Mouse (Mus musculus) intestine, embryonic 14.5 days (tissue): ENCODE results near the gene Nfix. TPM values are rescaled to one million over a fixed set of nuclear protein-coding genes. Genes with fewer than 3 reads are reported as not detected.

Source experiments
- ATAC-seq: fragments of 200-750 bp; cut with Nextera tagmentation; replicated peaks from 2 replicates; pipeline ENCODE4 v1.8.0; 2017; ENCODE audit warnings: low read depth, moderate number of reproducible peaks, moderate TSS enrichment, moderate library complexity; ENCODE audit not compliant: low FRiP score, low TSS enrichment
- DNase-seq: peaks from one replicate; pipeline ENCODE4 v3.0.0-alpha.2; 2018; ENCODE audit warnings: low spot score
- H3K27ac ChIP-seq: fragments of 300-500 bp; sonication (generic); 2 replicates; pipeline ENCODE4 v1.5.1; 2014; ENCODE audit warnings: low read depth, mild to moderate bottlenecking, control low read depth
- H3K27me3 ChIP-seq: fragments of 300-500 bp; sonication (generic); replicated peaks from 2 replicates; pipeline ENCODE4 v1.6.1; 2014; ENCODE audit warnings: low read length, control low read depth; ENCODE audit not compliant: control insufficient read depth, insufficient read depth
- H3K36me3 ChIP-seq: fragments of 300-500 bp; sonication (generic); 2 replicates; pipeline ENCODE4 v1.6.1; 2014; ENCODE audit warnings: low read length, control low read depth; ENCODE audit not compliant: control insufficient read depth, insufficient read depth
- H3K4me1 ChIP-seq: fragments of 300-500 bp; sonication (generic); replicated peaks from 2 replicates; pipeline ENCODE4 v1.6.1; 2014; ENCODE audit warnings: low read length, control low read depth, mixed read lengths; ENCODE audit not compliant: control insufficient read depth, insufficient read depth
- H3K4me2 ChIP-seq: fragments of 300-500 bp; sonication (generic); 2 replicates; pipeline ENCODE4 v1.6.1; 2014; ENCODE audit warnings: low read length
- H3K4me3 ChIP-seq: fragments of 300-500 bp; sonication (generic); 2 replicates; pipeline ENCODE4 v1.5.1; 2014; ENCODE audit warnings: low read depth, low read length, control low read depth, mixed read lengths
- H3K9ac ChIP-seq: fragments of 300-500 bp; sonication (generic); 2 replicates; pipeline ENCODE4 v1.6.1; 2014; ENCODE audit warnings: mild to moderate bottlenecking, low read length
- H3K9me3 ChIP-seq: fragments of 300-500 bp; sonication (generic); 2 replicates; pipeline ENCODE4 v1.6.1; 2016; ENCODE audit warnings: low read length, control low read depth; ENCODE audit not compliant: control insufficient read depth
- WGBS: fragments of 180-500 bp; shearing (Covaris S2); extraction: QIAGEN DNeasy Blood & Tissue Kit; methylation state at CpG from one replicate; pipeline ENCODE4 v1.1.7; 2014; 5-methylcytosine and 5-hydroxymethylcytosine counted together
- polyA plus RNA-seq: library from polyadenylated mRNA; unstranded; fragments of >200 nt; fragmentation: Nextera tagmentation; extraction: Ambion mirVana; gene quantifications from 2 replicates; pipeline ENCODE4 v1.2.1, GENCODE M21; 2014

Nfix gene
- polyA plus RNA-seq, 1 experiment from 2014 or later, result 14.4 TPM

DNA sequence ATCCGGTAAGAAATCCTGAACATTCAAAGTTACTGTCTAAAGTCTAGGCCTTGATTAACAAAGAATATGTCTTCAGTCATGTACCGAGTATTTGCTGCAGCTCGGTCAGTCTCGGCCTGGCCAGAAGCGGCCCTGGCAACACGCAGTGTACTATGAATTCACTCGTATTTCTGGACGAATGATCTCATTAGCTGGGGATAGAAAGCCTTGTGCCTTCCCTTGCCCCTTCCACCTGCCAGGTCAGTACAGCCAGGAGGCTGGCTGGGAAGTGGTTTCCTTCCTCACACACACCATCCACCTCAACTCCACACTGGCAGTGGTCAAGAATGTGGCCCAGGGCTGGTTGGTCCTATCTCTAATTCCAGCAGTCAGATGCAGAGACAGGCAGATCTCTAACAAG lies 30.8 kb downstream of the Nfix start:
- H3K9ac ChIP-seq, result no peak overlapping the region
- H3K27me3 ChIP-seq, result peaks cover 80% of the 10 kb centered on the region
- ATAC-seq, result no peak
- no peaks in the 10 kb centered on the region for H3K9me3 ChIP-seq
- 90% methylated on average over 8 of the region's 8 CpGs for WGBS
- H3K27ac ChIP-seq, result no peak overlapping the region
- DNase-seq, result no peak
- peaks cover 7% of the 10 kb centered on the region for H3K4me1 ChIP-seq
- H3K4me2 ChIP-seq, result no peak overlapping the region
- no peak overlapping the region for H3K4me3 ChIP-seq
- H3K36me3 ChIP-seq, result no peaks in the 10 kb centered on the region

DNA sequence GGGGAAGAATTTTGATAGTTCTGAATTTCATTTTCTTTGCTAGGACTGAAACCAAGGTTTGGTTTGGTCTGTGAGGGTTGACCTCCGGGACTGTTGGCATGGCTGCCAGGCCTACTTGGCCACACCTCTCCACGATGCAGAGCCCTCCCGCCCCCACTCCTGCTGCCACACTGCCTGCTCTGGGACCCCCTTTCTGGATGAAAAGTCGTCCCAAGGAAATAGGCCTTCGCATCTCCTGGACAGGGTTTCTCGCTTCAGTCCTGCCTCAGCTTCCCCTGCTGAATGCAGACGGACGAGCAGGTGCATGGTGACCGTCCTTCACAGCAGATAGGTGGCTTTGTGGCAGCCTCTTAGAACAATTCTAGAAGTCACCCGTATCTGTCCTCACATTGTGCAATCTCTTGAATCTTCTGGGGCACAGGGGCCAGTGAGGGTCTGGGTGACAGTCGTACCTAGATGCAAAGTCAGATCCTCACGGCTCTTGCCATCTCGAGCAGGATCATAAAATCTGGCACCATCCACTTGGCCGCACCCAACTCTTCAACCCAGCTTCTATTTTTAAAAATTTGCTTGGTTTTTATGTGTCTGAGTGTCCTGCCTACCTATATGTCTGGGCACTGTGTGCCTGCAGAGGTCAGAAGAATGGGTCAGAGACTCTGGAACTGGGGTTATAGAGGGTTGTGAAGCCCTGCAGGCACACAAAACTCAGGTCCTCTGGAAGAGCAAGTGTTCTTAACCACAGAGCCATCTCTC lies 31.6 kb downstream of the Nfix start:
- WGBS, result 87% methylated on average over 14 of the region's 14 CpGs
- H3K4me3 ChIP-seq, result no peak overlapping the region
- DNase-seq (no peak), ATAC-seq (no peak)
- H3K4me2 ChIP-seq, result no peak overlapping the region
- H3K27ac ChIP-seq, result no peak overlapping the region
- no peak overlapping the region for H3K9ac ChIP-seq
- H3K9me3 ChIP-seq, result no peaks in the 10 kb centered on the region
- H3K4me1 ChIP-seq, result peaks cover 7% of the 10 kb centered on the region
- H3K36me3 ChIP-seq, result no peaks in the 10 kb centered on the region
- H3K27me3 ChIP-seq, result peaks cover 84% of the 10 kb centered on the region

DNA sequence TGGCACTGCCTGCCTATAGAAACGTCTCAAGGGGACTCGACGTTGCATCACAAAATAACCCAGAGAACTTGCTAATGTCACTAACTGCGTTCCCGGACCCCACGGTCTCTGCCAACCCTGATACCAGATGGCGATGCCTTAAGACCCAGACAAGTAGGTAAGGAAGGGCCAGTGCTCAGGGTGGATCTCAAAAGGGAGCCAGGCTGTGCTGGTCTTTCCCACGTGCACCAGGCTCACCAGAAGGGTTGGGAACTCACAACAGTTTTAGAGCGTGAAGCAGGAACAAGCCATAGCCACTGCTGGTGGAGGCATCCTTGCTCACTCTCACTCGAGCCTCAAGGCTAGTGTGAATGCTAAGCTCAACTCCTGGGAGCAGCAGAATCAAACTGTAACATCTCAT lies 32.9 kb downstream of the Nfix start:
- Histone ChIP-seq H3K27me3 (peaks cover 85% of the 10 kb centered on the region), H3K27ac (no peak overlapping the region), H3K4me1 (peaks cover 4% of the 10 kb centered on the region), H3K9me3 (no peaks in the 10 kb centered on the region), H3K4me3 (no peak overlapping the region), H3K4me2 (no peak overlapping the region), H3K9ac (no peak overlapping the region), H3K36me3 (no peaks in the 10 kb centered on the region)
- DNase-seq, result no peak
- WGBS, result 79% methylated on average over 10 of the region's 10 CpGs
- no peak for ATAC-seq

DNA sequence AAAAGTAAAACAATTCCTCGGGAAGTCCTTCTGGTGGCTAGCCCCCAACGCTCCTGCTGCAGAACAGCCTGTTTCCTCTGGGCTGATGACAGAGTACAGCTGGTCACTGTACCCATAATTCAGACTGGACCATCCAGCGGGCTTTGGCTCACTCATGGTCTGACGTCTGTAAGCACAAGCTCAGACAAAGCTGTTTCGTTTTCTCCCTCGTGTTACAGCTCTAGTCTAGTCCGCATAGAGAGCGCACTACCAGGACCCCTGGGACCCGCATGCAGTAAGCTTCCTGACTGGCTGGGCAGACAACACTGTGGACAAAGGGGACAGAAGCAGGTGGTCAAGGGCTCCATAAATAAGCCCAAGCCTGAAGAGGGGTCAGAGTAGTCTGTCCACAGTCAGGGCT lies 33.7 kb downstream of the Nfix start:
- no peak overlapping the region for H3K9ac ChIP-seq
- 72% methylated on average over 9 of the region's 9 CpGs for WGBS
- no peak overlapping the region for H3K27ac ChIP-seq
- no peaks in the 10 kb centered on the region for H3K36me3 ChIP-seq
- H3K4me1 ChIP-seq, result no peaks in the 10 kb centered on the region; the same call in 1 of the 2 replicates
- H3K9me3 ChIP-seq, result no peaks in the 10 kb centered on the region
- H3K4me3 ChIP-seq, result no peak overlapping the region
- no peak overlapping the region for H3K4me2 ChIP-seq
- peaks cover 82% of the 10 kb centered on the region for H3K27me3 ChIP-seq
- DNase-seq (no peak), ATAC-seq (no peak)

DNA sequence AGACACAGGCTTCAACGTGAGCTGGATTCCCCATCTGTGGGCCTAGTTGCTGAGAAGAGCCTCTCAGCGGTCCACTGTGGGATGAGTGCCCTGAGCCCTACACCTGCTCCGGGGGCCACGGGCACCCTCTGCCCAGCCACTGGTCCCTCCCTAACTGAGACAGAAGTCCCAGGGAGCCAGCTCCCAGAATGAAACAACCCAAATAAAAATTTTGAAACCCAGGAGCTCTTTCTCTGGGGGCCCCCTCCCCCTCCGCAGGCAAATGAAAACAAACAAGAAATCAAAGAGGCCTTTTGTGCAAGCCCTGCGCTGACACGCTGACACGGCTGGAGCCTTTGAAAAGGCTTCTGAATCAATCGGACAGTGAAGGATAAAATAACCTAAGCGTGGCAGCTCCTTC lies 34.5 kb downstream of the Nfix start:
- ATAC-seq (no peak), DNase-seq (no peak)
- H3K27ac ChIP-seq, result no peak overlapping the region
- no peaks in the 10 kb centered on the region for H3K9me3 ChIP-seq
- peaks cover 79% of the 10 kb centered on the region for H3K27me3 ChIP-seq
- H3K4me1 ChIP-seq, result peaks cover 3% of the 10 kb centered on the region; the same call in 1 of the 2 replicates
- H3K4me3 ChIP-seq, result no peak overlapping the region
- no peak overlapping the region for H3K9ac ChIP-seq
- H3K36me3 ChIP-seq, result no peaks in the 10 kb centered on the region
- H3K4me2 ChIP-seq, result no peak overlapping the region
- 38% methylated on average over 10 of the region's 10 CpGs for WGBS

DNA sequence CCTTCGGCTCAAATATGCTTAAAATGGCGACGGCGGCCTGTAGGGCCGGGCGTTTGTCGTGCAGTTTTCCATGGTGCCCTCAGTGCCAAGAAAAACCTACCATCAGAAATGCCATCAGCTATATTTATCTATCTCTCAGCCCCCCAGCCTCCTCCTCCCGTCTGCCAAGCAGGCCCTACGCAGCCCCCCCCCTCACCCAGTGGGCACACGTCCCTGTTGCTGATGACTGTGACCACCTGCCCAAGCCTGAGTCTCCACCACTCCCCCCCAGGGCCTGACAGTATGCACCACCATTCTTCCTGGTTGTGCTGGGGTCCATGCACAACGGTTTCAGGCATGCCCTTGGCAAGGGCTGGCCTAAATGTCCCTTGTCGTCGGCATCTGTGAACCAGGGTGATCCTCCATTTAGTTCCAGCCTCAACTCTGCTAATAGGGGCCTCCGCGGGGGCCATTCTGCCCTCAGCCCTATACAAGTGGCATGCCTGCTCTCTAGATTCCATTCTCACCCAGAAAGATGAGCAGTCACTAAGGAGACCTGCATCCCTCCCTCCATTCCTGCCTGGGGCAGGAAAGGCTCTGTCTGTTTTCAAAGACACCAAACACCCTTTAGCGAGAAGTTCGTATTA lies 35.2 kb downstream of the Nfix start:
- WGBS, result 82% methylated on average over 17 of the region's 17 CpGs

DNA sequence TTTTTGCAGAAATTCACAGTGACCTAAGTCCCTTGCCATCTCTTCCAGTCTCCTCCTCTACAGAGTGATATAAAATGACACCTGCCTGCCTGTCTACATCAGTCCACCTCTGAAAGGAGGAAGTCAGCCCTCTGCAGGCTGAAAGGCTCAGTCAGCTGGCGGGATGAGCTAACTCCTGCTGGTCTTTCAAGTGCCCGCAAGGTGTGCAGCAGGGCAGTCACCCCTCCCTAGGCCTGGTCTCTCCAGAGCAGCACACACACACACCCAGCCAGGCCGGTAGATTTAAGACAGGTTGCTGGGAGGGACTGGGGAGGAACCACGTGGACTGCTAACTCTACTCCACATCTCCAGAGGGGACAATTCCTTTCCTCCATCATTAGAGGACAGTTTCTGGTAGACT lies 36.0 kb downstream of the Nfix start:
- ATAC-seq (no peak), DNase-seq (no peak)
- Histone ChIP-seq H3K4me2 (no peak overlapping the region), H3K4me3 (no peak overlapping the region), H3K27ac (no peak overlapping the region), H3K4me1 (peaks cover 7% of the 10 kb centered on the region; the same call in 1 of the 2 replicates), H3K36me3 (no peaks in the 10 kb centered on the region), H3K9me3 (no peaks in the 10 kb centered on the region), H3K27me3 (peaks cover 67% of the 10 kb centered on the region), H3K9ac (no peak overlapping the region)
- 55% methylated on average over 4 of the region's 4 CpGs for WGBS

More for the DNA sequence above, 35.2 kb downstream of the Nfix start:
- Histone ChIP-seq H3K9me3 (no peaks in the 10 kb centered on the region), H3K27me3 (peaks cover 76% of the 10 kb centered on the region), H3K4me3 (no peak overlapping the region), H3K9ac (no peak overlapping the region), H3K4me1 (peaks cover 7% of the 10 kb centered on the region; the same call in 1 of the 2 replicates), H3K4me2 (no peak overlapping the region), H3K27ac (no peak overlapping the region), H3K36me3 (no peaks in the 10 kb centered on the region)
- DNase-seq (no peak), ATAC-seq (no peak)

DNA sequence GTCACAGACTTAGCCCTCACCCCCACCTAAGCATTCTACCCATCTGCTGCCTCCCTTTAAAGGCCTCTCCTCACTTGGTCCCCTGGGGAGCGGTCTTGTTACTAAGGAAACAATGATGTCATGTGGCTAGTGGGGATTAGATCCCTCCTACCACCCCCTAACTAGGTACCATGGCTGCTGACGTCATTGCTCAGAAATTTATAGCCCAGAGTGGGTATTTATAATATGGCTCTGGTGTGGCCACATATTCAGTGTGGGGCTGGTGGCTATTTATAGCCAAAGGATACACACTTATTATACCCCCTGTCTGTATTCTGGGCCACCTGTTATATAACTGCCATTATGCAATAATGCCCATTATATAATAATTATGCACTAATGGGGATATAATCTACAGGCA lies 39.2 kb downstream of the Nfix start:
- Histone ChIP-seq H3K4me3 (no peak overlapping the region), H3K4me2 (no peak overlapping the region), H3K9me3 (no peaks in the 10 kb centered on the region), H3K27me3 (peaks cover 46% of the 10 kb centered on the region), H3K9ac (no peak overlapping the region), H3K36me3 (peaks cover 7% of the 10 kb centered on the region; the same call in 1 of the 2 replicates), H3K27ac (no peak overlapping the region), H3K4me1 (peaks cover 15% of the 10 kb centered on the region; the same call in 1 of the 2 replicates)
- no peak for DNase-seq
- no peak; the same call in 1 of the 2 replicates for ATAC-seq
- 44% methylated on average over 2 of the region's 2 CpGs for WGBS
